Mouse (Mus musculus) E14TG2a.4 (cell line): ENCODE data around the gene Arvcf.

Source experiments
- H3K27me3 ChIP-seq: 2 replicates; pipeline ENCODE4 v1.6.1; 2014; ENCODE audit warnings: low read length, control low read depth; ENCODE audit not compliant: insufficient read depth
- H3K36me3 ChIP-seq: 2 replicates; pipeline ENCODE4 v1.6.1; 2014; ENCODE audit warnings: low read length, control low read depth; ENCODE audit not compliant: insufficient read depth
- H3K4me1 ChIP-seq: replicated peaks from 2 replicates; pipeline ENCODE4 v1.6.1; 2014; ENCODE audit warnings: low read depth, low read length, control low read depth
- H3K4me3 ChIP-seq: replicated peaks from 2 replicates; pipeline ENCODE4 v1.5.1; 2014; ENCODE audit warnings: mild to moderate bottlenecking, low read length
- H3K9me3 ChIP-seq: 2 replicates; pipeline ENCODE4 v1.6.1; 2014; ENCODE audit warnings: low read length, control low read depth
- CTCF ChIP-seq: conservative IDR thresholded peaks from 2 replicates; pipeline ENCODE4 v1.5.1; 2014; ENCODE audit warnings: low read length
- NANOG ChIP-seq: IDR thresholded peaks from 2 replicates; pipeline ENCODE4 v1.6.1; 2014; ENCODE audit warnings: borderline replicate concordance, low read length, mixed read lengths
- POU5F1 ChIP-seq: IDR thresholded peaks from 2 replicates; pipeline ENCODE4 v1.6.1; 2014; ENCODE audit warnings: low read length, borderline replicate concordance

Arvcf gene

DNA sequence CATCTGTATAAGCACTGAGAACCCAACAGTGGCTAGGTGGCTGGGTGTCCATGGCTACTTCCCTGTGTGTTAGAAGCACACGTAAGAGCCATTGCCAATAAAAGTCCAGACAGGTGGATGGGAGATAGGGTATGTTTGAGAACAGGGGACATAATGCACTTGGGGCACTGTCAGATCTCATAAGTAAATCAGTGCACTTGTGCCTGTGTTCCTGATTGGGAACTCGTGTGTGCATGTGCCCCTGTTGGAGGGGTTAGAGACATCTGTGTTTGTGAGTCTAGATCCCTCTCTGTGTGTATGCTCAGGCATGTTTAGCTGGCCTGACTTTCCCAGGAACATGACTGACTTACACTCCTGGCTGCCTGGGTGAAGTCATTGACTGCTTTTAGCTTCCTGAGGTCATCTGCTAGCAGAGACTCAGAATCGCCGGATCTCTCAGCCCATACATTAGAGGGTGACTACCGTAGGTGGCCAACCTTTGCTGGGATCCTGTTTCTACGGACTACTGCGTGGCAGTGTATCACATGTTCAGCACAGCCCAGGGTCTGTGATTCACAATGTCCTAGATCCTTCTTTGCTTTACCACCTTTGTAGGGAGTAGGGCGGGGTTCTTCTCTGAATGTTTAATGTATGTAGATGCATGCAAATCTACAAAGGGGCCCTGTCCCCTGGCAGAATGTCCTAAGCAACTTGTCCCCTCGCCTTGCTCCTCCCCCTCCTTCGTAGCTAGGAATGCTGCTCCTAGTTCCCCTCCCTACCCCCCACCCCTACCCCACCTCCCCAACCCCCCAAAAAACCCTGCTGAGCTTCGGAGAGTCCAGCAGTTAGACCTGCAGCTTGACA is 47.0 kb downstream of the Arvcf start:
- H3K9me3 ChIP-seq: no peaks in the 10 kb centered on the region
- peaks cover 85% of the 10 kb centered on the region for H3K4me1 ChIP-seq
- no peaks in the 10 kb centered on the region; the same call in 1 of the 2 replicates for H3K27me3 ChIP-seq
- TF ChIP-seq CTCF: no peak
- no peak for TF ChIP-seq POU5F1
- H3K36me3 ChIP-seq: peaks cover 40% of the 10 kb centered on the region
- H3K4me3 ChIP-seq: peak overlapping the region; percentile 43

DNA sequence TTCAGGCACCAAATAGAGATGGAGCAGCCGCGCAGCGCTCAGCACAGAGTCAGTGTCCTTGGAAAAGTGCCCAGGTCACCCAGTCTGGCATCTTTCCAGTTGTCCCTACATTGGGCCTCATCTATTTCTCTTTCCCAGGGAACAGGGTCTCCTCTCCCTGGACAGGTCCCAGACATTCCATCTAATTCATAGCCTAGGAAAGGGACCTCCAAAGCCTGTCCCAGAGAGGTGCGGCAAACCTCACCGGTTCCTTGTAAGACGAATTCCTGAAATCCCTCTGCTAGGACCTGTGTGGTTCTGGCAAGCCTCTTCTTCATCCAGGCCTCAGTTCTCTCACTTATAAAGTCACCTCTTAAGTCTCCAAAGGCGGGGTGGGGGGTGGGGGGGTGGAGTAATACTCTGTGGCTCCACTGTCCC is 47.6 kb downstream of the Arvcf start:
- Histone ChIP-seq H3K4me1 (peaks cover 85% of the 10 kb centered on the region), H3K36me3 (peaks cover 45% of the 10 kb centered on the region), H3K27me3 (no peaks in the 10 kb centered on the region), H3K4me3 (peak overlapping the region; percentile 17; the same call in 1 of the 2 replicates), H3K9me3 (no peaks in the 10 kb centered on the region)
- TF ChIP-seq CTCF (no peak), NANOG (no peak), POU5F1 (no peak)

DNA sequence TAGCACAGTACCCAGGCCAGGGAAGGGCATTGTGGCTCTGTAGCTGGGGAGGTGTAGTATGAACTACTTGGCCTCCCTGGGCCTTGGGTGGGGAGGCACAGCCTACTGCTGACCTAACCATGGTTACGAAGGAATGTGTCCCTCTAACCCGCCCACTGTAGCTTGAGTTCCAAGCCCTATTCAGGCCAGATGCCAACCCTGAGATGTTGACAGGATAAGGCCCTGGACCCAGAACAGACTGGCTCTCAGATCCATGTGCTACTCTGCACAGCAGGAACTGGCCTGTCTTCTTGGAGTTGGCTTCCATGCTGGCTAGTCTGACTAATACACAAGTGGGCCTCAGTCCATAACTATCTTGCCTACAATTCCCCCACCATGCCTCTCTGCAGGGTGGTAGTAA is 48.2 kb downstream of the Arvcf start:
- H3K4me1 ChIP-seq: peaks cover 85% of the 10 kb centered on the region
- H3K27me3 ChIP-seq: no peaks in the 10 kb centered on the region
- H3K4me3 ChIP-seq: peak overlapping the region; percentile 17; the same call in 1 of the 2 replicates
- TF ChIP-seq NANOG (no peak), POU5F1 (no peak), CTCF (no peak)
- H3K36me3 ChIP-seq: peaks cover 51% of the 10 kb centered on the region
- H3K9me3 ChIP-seq: no peaks in the 10 kb centered on the region

DNA sequence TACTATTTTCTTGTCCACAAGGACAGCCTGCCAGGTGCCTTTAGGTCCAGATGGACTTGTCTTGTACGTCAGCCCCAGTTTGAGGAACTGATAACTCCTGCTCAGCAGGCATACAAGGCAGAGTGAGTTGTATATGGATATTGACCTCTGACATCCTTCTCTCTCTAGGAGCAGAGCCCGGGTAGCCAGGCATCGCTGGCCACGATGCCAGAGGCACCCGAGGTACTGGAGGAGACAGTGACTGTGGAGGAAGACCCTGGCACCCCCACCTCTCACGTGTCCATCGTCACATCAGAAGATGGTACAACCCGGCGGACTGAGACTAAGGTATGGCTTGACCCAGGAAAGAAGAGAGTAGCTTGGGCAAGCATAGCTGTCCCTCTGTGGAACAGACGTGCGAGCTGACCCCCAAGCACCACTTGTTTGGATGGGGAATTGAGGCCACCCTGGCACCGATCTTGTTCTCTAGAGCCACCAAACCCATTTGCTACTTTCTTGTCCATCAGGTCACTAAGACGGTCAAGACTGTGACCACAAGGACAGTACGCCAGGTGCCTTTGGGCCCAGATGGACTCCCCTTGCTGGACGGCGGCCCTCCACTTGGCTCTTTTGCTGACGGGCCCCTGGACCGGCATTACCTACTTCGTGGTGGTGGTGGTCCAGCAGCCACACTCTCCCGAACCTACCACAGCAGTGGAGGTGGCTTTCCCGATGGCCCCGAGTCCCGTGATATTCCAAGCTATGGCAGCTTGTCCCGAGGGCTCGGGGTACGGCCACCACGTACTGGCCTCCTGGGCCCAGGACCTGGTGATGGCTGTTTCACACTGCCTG is 49.0 kb downstream of the Arvcf start:
- H3K9me3 ChIP-seq: no peaks in the 10 kb centered on the region
- H3K4me3 ChIP-seq: no peak overlapping the region
- TF ChIP-seq POU5F1 (no peak), CTCF (no peak), NANOG (no peak)
- peaks cover 82% of the 10 kb centered on the region for H3K4me1 ChIP-seq
- H3K36me3 ChIP-seq: peaks cover 59% of the 10 kb centered on the region
- no peaks in the 10 kb centered on the region for H3K27me3 ChIP-seq

DNA sequence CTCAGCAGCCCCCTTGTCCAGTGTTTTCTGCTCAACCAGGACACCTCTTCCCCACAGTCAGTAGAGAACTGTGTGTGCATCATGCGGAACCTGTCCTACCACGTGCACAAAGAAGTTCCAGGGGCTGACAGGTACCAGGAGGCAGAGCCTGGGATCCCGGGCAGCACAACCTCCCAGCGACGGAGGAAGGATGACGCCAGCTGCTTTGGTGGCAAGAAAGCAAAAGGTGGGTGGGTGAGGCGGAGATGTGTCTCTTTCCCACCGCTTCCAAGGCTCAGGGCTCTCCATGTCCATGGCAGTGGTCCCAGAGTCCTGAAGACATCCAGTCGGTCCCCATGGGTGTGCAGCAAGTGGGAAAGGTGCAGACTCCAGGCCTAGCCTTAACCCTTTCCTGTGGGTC is 52.0 kb downstream of the Arvcf start:
- Histone ChIP-seq H3K27me3 (no peaks in the 10 kb centered on the region), H3K4me1 (peaks cover 74% of the 10 kb centered on the region), H3K4me3 (peak overlapping the region; percentile 20; the same call in 1 of the 2 replicates), H3K36me3 (peaks cover 89% of the 10 kb centered on the region), H3K9me3 (no peaks in the 10 kb centered on the region)
- TF ChIP-seq POU5F1 (no peak), CTCF (no peak), NANOG (no peak)

DNA sequence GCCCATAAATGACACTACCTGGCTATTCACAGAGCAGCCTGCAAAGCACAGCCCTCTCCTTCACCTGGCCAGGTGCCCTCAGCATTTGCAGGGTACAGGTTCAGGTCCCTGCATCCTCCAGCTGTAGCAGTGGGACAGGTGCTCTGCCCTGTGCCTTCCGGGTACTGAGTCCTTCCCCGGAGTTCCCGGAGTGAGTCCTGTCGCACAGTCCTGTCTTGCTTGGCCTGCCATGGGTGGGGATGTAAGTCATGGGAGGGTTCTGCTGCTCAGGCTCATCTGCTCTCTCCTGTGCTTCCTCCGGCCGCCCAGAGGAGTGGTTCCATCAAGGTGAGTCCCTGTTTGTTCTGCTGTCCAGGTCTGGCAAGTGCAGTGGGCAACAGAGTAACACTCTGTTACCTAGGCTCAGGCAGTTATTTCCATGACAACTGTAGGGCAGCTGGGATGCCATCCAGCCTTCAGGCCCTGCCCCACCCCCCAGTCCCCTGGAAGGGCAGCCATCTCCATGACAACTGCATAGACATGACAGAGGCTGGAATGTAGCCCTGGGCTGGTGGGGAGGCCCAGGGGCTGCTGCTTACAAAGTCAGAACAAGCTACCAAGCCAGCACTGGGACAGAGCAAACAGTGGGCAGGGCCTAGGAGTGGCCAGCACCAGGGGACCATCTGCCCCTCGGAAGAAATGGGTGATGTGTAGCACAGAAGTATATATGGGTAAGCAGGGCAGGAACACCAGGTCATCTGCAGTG is 52.7 kb downstream of the Arvcf start:
- Histone ChIP-seq H3K27me3 (no peaks in the 10 kb centered on the region), H3K4me1 (peaks cover 75% of the 10 kb centered on the region), H3K4me3 (peak overlapping the region; percentile 14; the same call in 1 of the 2 replicates), H3K9me3 (no peaks in the 10 kb centered on the region), H3K36me3 (peaks cover 96% of the 10 kb centered on the region)
- no peak for TF ChIP-seq NANOG
- TF ChIP-seq CTCF: no peak
- no peak for TF ChIP-seq POU5F1

DNA sequence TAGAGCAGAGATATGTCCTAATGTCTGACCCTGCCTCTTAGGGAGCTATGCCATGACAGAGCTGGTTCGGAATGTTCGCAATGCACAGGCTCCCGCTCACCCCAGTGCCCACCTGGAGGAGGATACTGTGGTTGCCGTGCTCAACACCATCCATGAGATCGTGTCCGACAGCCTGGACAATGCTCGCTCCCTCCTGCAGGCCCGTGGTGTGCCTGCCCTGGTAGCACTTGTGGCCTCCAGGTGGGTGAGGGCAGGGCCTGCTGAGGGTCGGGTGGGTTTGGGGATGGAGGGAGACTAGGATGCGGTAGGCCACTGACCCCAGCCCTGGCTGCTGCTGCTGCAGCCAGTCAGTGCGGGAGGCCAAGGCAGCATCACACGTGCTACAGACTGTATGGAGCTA is 55.3 kb downstream of the Arvcf start:
- Histone ChIP-seq H3K4me3 (no peak overlapping the region), H3K4me1 (peaks cover 55% of the 10 kb centered on the region), H3K9me3 (no peaks in the 10 kb centered on the region), H3K27me3 (no peaks in the 10 kb centered on the region), H3K36me3 (peaks cover 85% of the 10 kb centered on the region)
- no peak for TF ChIP-seq POU5F1
- TF ChIP-seq CTCF: no peak
- no peak for TF ChIP-seq NANOG
